Mouse (Mus musculus): Measurements from ENCODE around the gene Rab43.
A peak's percentile ranks its signal among the peaks of the same experiment; 100 is the strongest.

DNA sequence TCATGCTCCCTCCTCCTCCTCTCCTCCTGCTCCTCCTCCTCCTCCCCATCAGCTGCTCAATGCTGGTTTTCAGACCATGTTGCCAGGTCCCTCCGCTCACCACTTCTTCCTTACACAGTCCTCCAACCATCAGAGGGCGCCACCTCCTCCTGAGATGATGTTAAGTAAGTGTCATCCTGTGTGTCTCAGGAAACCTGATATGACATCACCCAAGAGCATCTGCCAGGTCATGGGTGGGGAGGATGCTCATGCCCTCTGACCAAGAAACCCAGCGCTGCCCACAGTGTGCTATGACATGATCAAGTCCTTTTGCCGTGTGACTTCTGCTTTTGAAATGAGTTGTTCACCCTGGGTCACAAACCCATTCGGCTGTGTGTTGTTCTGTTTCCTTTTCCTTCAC is 69.2 kb downstream of the Rab43 start:
- TF ChIP-seq CTCF (IDR thresholded peaks at IDR 0.05; ENCODE audit: low read depth, low read length) (peak; percentile 69), POLR2A (IDR thresholded peaks at IDR 0.05; ENCODE audit: borderline replicate concordance, low read depth, low read length) (no peak)

All from bone marrow macrophage, adult 2 months (primary cell).